Mouse (Mus musculus) ovary, postnatal 10 days (tissue): ENCODE results near the gene Gm17545.
A peak's percentile ranks its signal among the peaks of the same experiment; 100 is the strongest.

ENCODE experiments used
- DNase-seq: peaks from one replicate; pipeline ENCODE4 v3.0.0; 2022; ENCODE audit warnings: low spot score

Gene Gm17545

DNA sequence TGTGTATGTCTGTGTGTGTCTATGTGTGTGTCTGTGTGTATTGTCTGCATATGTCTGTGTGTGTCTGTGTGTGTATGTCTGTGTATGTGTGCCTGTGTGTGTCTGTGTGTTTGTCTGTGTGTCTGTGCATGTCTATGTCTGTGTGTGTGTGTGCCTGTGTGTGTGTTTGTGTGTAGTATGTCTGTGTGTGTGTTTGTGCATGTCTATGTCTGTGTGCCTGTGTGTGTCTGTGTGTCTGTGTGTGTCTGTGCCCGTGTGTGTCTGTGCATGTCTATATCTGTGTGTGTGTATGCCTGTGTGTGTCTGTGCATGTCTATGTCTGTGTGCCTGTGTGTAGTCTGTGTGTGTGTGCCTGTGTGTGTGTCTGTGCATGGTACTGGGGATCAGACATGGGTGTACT lies 9.0 kb upstream of the Gm17545 start:
- DNase-seq = no peak

DNA sequence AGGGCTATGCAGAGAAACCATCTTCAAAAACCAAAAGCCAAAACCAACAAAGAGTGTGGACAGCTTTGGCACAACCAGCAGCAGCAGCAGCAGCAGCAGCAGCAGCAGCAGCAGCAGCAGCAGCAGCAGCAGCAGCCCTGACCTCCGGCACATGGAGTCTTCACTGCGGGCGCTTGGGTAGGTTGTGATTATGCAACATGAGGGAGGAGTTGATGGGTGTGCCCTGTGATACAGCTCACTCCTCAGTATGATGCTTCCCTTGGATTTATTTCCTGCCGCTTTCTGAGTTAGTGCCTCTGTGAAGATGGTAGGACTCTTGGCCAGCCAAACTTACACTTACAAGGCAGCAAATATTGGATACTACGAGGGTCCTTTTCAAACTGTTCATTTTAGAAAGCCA lies 6.9 kb upstream of the Gm17545 start:
- DNase-seq = no peak

DNA sequence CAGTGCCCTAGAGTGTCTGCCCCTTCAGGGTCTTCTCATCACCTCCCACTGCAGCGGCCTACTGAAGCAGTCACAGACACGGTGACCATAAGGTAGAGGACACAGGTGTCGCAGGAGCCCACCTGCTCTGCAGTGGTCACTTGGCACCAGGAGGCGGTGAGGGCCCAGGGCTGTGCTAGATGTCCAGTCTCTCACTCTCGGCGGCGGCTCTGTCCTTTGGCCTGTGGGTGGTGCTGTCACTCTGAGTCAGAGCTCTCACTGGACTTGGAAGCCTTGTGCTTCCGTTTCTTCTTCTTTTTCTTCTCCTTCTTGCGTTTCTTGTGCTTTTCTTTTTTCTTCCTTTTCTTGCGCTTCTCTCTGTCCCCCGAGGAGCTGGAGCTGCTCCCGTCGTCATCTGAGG lies 5.7 kb upstream of the Gm17545 start:
- no peak for DNase-seq

GRCm38 (mm10) chr9:22449209-22449608 lies 4.9 kb upstream of the Gm17545 start:
- no peak for DNase-seq

DNA sequence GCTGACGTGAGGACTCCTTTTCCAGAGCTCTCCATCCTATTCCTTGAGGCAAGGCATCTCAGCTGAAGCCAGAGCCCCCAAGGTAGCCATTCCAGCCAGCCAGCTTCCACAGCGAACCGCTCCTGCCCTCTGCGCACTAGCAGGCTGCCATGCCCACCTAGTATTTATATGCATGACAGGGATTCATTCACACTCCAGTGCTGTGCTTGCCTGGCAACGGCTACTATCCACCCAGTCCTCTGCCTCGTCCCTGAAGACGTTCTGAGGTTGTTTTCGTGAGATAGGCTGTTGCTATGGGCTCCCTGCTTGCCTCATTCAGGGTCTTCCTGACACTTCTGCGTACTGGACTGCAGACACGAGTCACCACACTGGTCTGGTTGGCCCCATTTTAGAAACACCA lies 1.4 kb upstream of the Gm17545 start:
- DNase-seq = no peak

GRCm38 (mm10) chr9:22453501-22453924 lies 577 bp upstream of the Gm17545 start:
- DNase-seq = no peak

- no peak for DNase-seq
Observed at GRCm38 (mm10) chr9:22455041-22455440, 951 bp downstream of the Gm17545 start.

DNA sequence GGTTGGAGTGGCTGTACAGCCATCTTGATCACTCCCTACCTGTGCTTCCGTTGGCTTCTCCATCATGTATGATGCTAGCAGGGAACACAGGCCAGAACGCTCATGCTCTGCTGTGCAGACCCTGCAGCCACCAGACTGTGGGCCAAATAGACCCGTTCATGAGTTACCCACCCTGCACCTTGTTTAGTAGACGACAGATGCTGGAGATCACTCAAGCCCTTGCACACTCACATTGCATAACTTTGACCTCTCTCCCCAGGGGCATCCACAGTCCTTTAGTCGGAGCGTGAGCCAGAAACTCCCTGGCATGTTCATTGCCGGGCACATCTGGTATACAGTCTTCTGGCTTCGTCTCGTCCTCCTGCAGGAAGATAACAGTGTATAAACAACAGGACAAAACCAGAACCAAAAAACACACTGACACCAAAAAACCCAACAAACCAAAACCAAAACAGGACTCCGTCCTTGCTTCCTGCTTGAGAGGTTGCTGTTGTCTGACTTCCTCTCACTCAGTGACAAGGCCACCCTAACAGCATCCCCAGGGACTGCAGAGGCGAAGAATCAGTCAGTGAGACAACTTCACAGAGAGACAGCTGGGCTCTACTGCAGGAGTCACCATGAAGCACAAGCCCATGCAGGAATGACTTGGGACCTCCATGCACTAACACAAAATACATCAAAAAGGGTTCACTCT lies 3.2 kb downstream of the Gm17545 start:
- DNase-seq = no peak

DNA sequence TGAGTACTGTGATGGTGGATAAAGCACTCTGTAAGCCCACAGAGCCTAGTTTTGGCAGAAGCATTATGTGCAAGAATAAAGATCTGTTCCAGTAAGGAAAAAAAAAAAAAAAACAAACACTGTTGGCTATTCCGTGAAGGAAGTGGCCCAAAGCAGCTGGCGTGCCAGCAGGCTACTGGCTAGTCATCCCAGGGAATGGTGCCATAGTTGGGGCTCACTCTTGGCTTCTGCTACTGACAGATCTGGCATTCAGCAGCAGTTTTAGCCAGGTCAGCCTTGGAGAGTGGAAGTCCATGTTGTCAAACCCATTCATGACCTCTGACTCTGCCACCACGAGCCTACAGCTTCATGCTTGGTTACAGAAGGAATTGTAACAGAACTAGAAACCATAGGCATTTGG lies 7.9 kb downstream of the Gm17545 start:
- DNase-seq = no peak

DNA sequence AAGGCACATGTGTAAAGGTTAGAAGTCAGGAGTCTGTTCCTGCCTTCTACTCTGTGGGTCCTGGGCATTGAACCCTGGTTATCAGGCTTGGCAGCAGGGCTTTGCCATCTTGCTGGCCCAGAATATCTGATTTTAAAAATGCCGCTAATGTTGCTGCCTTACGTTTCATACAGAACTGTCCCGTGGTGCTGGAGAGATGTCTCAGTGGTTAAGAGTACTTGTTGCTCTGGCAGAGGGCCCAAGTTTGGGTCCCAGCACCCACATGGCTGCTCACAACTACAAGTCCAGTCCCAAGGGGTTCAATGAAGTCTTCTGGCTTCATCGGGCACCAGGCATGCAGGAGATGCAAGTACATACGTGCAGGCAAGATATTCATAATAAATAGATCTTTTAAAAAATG lies 12.1 kb downstream of the Gm17545 start:
- DNase-seq = no peak

DNA sequence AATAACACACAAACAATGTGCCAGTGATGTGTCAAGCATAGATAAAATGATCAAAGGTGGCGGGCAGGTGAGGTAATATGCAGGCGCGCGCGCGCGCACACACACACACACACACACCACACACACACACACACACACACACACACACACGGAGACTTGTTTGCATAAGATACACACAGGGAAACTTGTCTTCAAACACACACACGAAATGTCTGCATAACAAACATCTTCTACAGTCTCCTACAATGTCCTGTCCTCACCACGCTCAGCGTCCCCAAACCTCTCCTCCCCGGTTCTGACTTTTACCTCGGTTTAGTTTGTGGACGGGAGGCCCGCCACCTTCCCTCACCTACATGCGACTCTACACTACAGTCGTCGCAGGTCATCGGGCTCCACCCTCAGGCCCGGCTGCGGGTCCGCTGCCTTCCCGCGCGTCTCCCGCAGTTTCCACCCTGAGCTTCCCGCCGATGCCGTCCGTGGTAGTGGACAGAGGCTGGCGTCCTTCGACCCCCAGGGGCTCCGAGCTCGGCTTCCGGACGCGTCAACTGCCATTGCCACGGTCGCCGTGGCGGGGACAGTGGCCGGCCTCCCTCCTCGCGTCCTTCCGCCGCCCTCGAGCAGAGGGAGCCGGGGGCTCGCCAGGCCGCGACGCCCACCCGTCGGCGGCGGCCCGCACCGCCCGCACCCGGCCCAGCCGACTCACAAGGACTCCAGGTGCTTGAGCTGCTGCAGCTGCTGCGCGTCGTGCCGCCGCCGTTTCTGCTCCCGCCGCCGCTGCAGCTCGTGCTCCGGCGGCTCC lies 13.5 kb downstream of the Gm17545 start:
- peak; percentile 31 for DNase-seq

DNA sequence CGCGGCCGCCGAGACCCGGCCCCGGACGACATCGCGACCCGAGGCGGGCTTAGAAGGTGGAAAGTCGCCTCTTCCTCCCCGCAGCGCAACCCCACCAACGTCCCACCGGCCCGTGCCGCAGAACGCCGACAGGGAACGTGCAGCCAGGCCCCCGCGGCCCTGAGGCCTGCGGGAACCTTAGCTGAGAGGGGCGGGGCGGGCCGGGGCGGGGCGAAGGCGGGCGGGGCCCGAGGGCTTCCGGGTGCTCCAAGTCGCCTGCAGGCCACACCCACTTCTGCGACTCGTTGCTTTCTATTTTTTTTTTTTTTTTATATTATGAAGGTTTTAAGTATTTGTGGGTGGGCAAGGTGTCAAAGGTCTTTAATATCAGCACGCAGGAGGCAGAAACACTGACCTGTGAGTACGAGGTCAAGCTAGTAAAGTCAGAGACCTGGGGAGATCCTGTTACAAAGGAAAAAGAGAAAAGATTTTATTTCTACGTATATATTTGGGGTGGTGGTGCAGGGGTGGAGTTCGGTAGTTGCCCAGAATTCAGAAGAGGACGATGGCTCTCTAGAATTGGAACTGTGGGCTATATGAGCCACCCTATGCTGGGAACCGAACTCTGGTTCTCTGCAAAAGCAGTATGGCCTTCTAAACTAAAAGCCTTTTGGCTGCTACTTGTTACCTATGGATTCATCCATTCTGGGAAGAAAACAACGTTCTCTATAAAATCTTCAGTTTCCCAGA lies 14.2 kb downstream of the Gm17545 start:
- no peak for DNase-seq

GRCm38 (mm10) chr9:22468899-22469259 lies 14.8 kb downstream of the Gm17545 start:
- DNase-seq = no peak

- no peak for DNase-seq
Observed at GRCm38 (mm10) chr9:22469643-22470042, 15.6 kb downstream of the Gm17545 start, which contains the start of gene Rp9. TSS of gene Rp9 (minus strand) at chr9:22469743.

GRCm38 (mm10) chr9:22475424-22475868 lies 21.4 kb downstream of the Gm17545 start, which contains the start of gene Bbs9:
TSS of gene Bbs9 (plus strand) at chr9:22475715.
- peak; percentile 70 for DNase-seq

GRCm38 (mm10) chr9:22476265-22476664 lies 22.2 kb downstream of the Gm17545 start:
- no peak for DNase-seq

GRCm38 (mm10) chr9:22478946-22479345 lies 24.9 kb downstream of the Gm17545 start:
- DNase-seq = no peak

- DNase-seq = no peak
Observed at GRCm38 (mm10) chr9:22483866-22484561, 29.9 kb downstream of the Gm17545 start.

- no peak for DNase-seq
Observed at GRCm38 (mm10) chr9:22484562-22485308, 30.6 kb downstream of the Gm17545 start.

GRCm38 (mm10) chr9:22486211-22486610 lies 32.1 kb downstream of the Gm17545 start:
- DNase-seq = no peak

- no peak for DNase-seq
Observed at GRCm38 (mm10) chr9:22488963-22489362, 34.9 kb downstream of the Gm17545 start.
